Mouse (Mus musculus): Measurements from ENCODE around the gene Atp5f1.
"Not testable (repeated sequence)": the region's sequence is repeated elsewhere in the genome, so short reads cannot be mapped to it uniquely, and the experiment has no call there.

The Atp5f1 gene

DNA sequence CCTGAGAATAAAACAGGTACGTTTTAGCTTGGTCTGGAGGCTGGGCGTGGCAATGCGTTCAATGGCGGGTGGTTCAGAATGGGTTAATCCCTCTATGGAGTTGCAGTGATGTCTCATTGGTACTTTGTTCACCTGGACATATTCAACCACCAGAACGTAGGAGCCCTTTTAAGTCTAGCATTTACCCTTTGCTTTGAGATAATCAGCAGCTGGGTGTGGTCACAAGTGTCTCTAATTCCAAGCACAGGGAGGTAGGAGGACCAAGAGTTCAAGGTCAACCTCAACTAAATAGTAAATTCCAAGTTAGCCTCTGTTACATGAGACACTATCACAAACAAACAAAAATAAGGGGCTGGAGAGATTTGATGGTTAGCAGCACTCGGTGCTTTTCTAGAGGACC lies 31.1 kb downstream of the Atp5f1 start:
- no peak for DNase-seq

DNA sequence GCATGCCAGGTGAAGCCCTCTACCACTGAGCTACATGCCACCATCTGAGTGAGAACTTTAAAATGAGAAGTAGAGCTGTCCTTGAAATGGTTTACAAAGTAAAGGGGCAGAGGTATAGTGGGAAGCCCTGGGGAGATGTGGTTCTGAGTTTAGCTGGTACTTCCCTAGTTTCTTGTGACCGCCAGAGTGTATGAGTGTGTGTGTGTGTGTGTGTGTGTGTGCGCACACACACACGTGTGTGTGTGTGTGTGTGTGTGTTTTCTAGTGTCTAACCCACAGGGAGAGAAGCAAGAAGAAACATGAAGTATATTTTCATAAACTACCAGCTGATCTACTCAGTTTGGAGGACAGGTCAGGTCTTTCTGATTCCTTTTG lies 31.7 kb downstream of the Atp5f1 start:
- DNase-seq: no peak

GRCm38 (mm10) chr3:105927561-105928194 lies 32.2 kb downstream of the Atp5f1 start:
- DNase-seq: no peak

DNA sequence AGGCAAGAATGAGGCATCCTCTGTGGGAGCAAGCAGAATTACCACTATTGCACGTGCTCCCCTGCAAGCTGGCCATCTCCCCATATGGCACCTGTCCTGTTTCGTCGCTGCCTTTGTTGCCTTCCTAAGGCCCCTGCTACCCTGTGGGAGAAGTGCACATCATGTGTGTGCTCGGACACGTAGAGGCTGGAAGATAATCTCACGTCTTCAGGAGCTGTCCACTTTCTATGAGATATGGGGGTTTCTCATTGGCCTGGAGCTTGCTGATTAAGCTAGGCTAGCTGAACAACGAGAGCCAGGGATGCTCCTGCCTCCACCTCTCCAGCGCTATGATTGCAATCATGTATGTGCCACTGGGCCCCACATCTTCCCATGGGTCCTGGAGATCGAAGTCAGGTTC lies 35.3 kb downstream of the Atp5f1 start:
- no peak for DNase-seq

DNA sequence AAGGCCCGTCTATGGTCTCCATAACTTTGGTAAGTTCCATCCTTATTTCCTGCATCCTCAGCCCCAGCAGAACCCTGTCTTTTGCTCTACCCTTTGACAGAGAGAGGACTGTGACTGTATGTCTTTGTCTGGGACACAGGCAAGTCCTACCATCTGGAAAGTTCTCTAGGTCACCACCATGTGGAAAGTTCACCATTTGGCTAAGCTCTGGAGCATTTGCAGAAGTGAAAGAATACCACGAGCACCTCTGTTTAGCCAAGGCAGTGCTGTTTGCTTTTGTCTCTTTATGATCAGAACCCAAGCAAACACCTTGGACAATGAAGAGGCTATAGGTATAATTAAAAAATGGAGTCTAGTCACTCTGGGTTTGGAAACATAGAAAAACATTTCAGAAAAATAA lies 37.9 kb downstream of the Atp5f1 start:
- no peak for DNase-seq

DNA sequence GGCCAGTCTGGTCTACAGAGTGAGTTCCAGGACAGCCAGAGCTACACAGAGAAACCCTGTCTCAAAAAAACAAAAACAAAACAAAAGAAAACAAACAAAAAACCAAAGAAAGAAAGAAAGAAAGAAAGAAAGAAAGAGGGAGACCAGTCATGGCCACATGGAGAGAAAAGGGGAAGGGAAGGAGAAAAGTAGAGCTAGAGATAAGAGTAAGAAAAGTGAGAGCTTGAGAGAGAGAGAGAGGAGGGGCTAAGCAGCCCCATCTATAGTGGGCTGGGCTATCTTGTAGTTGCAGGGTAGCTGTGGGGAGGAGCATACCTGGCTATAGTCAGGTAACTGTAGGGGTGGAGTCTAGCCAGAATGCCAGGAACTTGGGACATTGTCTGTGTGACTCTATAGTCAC lies 39.2 kb downstream of the Atp5f1 start:
- DNase-seq: not testable (repeated sequence)

DNA sequence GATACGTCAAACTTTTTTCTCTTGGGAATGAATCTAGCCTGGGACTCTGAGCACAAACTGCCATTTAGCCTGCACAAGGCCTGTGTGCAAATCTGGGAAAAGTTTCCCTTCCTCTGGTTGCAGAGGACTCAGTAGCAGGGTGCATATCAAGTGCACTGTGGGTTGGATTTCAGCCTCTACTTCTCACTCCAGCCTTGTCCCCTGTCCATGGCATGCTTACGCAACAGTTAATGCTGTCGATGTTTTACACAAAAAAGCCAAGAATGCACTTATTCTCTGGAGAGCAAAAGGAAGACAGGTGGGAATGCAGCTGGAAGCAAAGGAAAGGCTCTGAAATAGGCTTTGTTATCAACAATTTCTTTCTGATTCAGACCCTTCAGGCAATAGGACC lies 41.5 kb downstream of the Atp5f1 start:
- DNase-seq: no peak

GRCm38 (mm10) chr3:105917656-105918354 lies 42.1 kb downstream of the Atp5f1 start:
- DNase-seq: no peak

GRCm38 (mm10) chr3:105916455-105916854 lies 43.4 kb downstream of the Atp5f1 start:
- not testable (repeated sequence) for DNase-seq

DNA sequence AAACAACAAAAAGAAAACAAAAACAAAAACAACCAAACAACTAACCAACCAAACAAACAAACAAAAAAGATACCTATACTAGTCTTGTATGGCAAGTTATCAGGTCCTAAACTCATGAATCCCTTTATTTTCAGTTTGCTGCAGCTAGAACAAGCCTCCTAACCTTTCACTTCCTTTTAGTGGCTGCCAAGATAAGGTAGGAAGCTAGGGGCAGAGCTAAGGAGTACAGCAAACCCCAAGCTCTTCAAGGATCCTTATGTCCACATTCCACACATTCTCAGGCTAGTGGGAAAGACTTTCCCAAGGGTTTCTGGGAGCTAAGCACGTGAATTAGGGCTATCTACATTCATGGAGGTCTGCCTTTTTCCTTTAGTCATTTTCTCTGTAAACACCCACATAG lies 44.6 kb downstream of the Atp5f1 start:
- no peak for DNase-seq

DNA sequence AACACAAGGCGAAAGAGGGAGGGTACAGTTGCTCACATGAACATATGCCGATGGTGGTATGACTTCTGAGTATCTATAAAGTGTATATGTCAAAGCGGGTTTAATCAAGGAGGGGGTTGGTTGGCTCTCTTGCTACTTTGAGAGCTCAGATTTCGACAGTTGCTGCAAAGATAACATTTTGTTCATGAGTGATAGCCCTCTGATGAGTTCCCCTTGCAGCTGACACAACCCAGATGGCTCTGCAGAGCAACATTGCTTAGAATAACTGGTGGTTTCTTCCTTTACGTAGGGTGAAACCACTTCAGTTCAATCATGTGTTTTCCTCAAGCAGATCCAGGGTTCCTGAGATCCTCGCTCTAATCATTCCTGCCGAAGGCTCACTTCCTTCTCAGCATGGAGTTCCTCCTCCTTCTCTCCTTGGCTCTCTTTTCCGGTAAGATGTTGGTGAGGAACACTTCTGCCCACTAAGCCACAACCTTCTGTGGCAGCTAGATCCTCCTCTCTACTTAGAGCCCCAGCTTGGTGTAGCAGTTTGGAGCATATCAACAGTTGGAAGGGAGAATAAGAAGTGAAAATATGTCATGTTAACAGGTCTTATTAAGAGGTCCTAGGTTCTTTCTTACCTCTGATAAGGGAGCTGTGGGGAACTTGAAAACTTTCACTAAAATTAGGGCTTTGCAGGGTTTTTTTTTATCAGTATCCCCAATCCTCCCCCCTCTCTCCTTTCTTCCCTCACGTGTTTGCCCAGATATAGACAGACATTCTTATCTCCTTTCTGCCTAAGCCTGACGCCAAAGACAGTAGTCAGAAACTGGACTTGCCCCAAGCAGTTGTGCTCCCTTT lies 45.8 kb downstream of the Atp5f1 start:
- no peak for DNase-seq

- no peak for DNase-seq
These were observed 47.6 kb downstream of the Atp5f1 start for GRCm38 (mm10) chr3:105912097-105912880.

DNA sequence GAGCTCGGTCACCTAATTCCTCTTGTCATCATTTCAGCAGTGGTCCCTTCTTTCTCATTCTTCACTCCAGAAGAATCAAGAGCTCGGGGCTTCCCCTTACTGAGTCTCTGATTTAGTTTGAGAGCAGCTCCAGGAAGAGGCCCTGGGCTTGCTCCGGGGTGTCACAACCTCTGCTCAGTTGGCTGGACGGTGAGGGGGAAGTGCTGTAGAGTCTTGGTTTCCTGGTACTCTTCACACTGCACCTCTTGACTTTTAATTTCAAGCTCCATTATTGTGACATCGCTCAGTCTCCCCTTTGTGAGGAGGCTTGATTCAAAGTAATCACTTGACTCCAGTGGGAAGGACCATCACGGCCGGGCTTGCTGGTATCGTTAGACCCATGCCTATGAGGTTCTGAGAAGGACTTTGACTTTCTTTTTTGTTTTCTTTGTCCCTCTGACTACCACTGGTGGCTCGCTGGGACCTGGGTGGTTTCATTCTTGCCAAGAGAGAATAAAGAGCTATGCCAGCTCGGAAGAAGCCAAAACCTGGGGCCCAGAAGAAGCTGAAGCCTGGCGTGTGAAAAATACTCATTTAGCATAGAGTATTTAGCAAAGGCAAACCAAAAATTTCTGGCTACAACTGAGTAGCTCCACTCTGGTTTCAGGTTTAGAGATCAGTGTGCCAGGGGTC lies 49.2 kb downstream of the Atp5f1 start:
- peak; percentile 58 for DNase-seq

DNA sequence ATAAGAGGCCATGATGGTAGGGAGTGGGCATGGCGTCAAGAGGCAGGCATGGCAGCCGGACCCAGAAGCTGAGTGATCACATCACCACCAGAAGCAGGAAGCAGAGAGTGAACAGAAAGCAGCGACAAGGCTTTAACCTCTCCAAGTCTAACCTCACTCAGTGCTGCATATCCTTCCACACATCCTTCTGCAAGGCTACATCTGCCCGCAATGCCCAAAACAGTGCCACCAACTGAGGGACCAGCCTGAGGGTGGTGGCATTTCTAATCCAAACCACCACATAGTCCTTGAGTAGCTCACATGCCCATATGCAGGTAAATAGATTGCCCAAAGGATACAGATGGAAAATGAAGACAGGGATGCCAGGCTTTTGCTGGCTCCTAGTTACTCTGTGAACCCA lies 50.9 kb downstream of the Atp5f1 start:
- no peak for DNase-seq

DNA sequence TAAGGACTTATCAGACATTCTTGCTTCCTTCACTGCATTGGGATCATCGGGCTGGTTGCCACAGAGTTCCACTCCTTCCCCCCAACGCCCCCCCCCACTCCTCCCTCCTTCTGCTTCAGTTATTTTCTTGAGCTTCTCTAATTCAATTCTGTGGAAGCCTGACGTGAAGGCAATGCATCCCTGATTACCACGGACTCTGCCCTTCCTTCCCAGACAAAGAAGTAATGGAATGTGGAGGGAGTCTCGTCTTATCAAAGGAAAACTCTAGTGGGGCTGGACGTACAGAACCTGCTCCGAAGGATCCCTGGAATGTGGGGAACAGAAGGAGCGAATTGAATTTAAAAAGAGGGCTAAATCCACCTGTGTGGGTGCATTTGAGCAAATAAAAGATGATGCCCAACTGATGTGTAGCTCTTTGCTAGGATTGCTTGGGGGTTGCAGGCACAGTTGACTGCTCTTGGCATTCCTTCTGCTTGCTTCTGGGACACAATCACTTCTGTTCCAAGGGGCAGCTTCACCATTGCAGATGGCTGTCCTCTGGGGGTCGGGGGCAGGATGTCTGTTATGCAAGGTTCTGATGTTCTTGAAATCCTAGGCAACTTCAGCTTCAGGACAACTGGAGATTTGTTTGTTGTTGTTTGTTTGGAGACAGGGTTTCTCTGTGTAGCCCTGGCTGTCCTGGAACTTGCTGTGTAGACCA lies 51.8 kb downstream of the Atp5f1 start:
- DNase-seq: no peak

GRCm38 (mm10) chr3:105904721-105905120 lies 55.2 kb downstream of the Atp5f1 start:
- no peak for DNase-seq

DNA sequence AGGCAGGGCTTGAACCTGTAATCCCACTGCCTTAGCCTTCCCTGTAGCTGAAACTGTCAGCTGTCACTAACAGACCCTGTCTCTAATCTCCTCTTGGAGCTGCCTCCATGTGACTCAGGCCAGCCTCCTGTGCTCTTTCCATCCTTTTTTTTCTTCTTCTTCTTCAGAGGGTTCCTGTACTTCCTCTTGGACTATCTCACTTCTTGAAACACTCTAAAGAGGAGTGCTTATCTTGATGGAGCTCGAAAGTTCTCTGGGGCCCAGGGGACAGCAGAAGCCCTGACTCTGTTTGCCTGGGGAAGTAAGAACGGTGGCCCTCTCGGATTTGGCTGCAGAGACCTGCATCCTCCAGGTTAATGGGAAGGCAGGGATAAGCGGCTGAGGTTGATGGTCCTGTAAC lies 55.7 kb downstream of the Atp5f1 start:
- DNase-seq: no peak

- no peak for DNase-seq
These were observed 58.4 kb downstream of the Atp5f1 start for GRCm38 (mm10) chr3:105901468-105901867.

- DNase-seq: peak; percentile 31
These were observed 59.2 kb downstream of the Atp5f1 start for GRCm38 (mm10) chr3:105900716-105901115.

GRCm38 (mm10) chr3:105900266-105900665 lies 59.6 kb downstream of the Atp5f1 start:
- peak; percentile 34 for DNase-seq

GRCm38 (mm10) chr3:105899394-105900147 lies 60.3 kb downstream of the Atp5f1 start:
- DNase-seq: peak; percentile 90
